Mouse (Mus musculus) C2C12 (cell line): Measurements from ENCODE around the gene Anpep.

Experiments
- CEBPB ChIP-seq: IDR thresholded peaks from one replicate; pipeline ENCODE4 v1.6.1; 2011; ENCODE audit warnings: low read depth, mild to moderate bottlenecking, control low read depth, moderate library complexity
- CTCF ChIP-seq: IDR thresholded peaks from one replicate; pipeline ENCODE4 v1.5.1; 2011; ENCODE audit not compliant: control insufficient read depth, insufficient read depth, insufficient read length
- FOSL1 ChIP-seq: IDR thresholded peaks from one replicate; pipeline ENCODE4 v1.8.0; 2011; ENCODE audit warnings: mild to moderate bottlenecking, low read length; ENCODE audit not compliant: poor library complexity, insufficient read depth, severe bottlenecking
- MAX ChIP-seq: IDR thresholded peaks from one replicate; pipeline ENCODE4 v1.6.1; 2011; ENCODE audit warnings: mild to moderate bottlenecking, control low read depth
- MYOD1 ChIP-seq: IDR thresholded peaks from one replicate; pipeline ENCODE4 v1.6.1; 2011; ENCODE audit warnings: low read depth; ENCODE audit not compliant: control insufficient read depth, insufficient read length
- MYOG ChIP-seq: IDR thresholded peaks from one replicate; pipeline ENCODE4 v1.6.1; 2011; ENCODE audit not compliant: control insufficient read depth, insufficient read length; ENCODE audit errors: extremely low read depth
- USF1 ChIP-seq: IDR thresholded peaks from one replicate; pipeline ENCODE4 v1.6.1; 2011; ENCODE audit warnings: low read depth, mild to moderate bottlenecking, control low read depth, moderate library complexity

- no peak for TF ChIP-seq CTCF
- no peak for TF ChIP-seq MAX
- no peak for TF ChIP-seq MYOD1
- TF ChIP-seq USF1: no peak
- no peak for TF ChIP-seq CEBPB
- TF ChIP-seq MYOG: no peak
- TF ChIP-seq FOSL1: no peak
Observed at GRCm38 (mm10) chr7:79866294-79867000, 5.6 kb upstream of the Anpep start.
